Mouse (Mus musculus): ENCODE results near the gene Smyd3.
A peak's percentile ranks its signal among the peaks of the same experiment; 100 is the strongest.

Smyd3 gene

DNA sequence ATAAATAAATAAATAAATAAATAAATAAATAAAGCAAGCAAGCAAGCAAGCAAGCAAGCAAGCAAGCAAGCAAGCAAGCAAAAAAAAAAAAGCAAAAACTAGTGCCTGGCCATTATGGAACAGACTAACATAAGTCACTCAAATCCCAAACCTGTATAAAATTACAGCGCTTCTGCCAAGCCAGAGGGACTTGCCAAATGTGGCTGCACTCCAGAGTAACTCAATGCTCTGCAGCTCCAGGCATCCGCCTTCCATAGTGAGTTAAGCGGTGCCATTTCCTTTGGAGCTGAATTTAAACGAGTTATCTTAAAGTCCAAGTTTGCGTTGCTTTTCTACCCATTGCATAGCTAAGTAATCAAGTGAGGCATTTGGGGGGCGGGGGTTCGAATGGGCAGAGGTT is 410.6 kb downstream of the Smyd3 start:
- no peak for DNase-seq

DNA sequence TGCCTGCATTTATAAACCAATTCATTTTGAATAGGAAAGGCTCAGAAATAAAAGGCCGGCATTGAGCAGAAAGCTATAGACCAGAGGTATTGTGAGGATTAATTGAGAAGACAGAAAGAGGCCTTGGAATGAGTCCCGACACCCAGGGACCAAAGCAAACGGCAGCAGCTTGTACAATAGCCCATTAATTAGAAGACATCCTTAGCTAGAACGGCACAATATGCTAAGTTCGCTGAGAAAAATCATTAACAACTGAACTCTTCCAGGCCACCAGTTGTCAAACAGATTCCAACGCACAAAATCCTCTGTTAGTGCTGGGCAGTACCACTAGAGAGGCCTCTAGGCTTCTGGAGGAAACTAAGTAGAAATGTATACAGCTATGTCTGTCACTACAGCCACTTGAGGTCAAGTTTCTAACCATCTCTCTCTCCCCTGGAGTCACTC is 411.1 kb downstream of the Smyd3 start:
- DNase-seq: no peak

DNA sequence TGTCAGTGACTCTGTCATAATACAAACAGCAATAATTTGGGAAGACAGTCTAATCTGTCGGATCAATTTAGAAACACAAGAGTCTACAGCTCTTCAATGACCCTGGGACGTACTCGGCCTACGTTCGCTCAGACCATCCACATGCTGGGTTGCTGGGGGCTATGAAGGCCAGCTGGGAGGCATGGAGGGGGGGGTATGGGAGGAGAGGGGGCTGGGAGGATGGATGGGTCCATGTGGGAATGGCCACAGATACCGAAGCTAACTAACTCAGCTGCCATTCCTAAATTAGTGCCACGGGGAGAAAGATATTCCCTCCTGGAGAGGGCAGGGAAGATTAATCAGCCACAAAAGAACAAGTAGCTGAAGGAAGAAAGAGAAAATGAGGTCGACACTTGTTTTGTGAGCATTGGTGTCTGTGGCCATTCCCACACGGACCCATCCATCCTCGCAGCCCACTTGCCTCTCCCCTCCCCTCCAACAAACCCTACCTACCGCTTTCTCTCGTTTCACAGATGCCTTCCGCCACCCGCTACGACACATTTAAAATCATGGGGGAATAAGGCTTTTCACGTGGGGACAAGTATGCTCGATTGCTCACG is 411.6 kb downstream of the Smyd3 start:
- no peak for DNase-seq

DNA sequence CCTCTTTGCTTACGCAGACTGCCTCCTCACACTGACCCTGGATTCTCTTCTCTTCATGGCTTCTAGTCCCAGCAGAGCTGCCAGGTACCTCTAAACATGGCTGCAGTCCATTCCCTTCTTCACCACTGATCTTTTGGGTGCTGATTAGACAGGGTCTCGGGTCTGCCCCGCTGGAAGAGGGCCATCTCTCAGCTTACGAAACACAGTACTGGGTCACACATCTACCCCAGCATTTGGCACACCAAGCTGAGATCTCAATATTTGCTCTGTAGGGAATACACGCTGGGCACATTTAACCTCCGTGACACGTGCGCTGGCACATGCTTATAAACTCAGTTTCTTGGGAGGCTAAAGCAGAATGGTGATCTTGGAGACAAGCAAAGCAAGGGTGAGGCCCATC is 413.4 kb downstream of the Smyd3 start:
- no peak for DNase-seq

DNA sequence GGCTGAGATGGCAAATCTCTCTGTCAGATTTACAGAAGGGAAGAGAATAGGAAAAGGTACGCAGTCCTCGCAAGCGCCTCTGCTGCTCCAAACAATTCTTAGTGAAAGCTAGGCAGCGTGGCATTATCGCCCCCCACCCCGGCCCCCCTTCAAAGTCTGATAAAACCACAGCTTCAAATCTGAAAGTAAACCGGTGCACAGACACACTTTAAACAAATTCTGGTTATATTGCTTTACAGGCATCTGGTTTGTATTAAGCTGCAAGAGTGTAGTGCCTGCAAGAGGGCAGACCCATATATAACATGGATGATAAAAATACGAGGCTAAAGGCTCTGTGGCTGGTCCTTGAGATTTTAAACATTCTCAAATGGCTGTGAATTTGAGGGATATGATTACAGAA is 420.8 kb downstream of the Smyd3 start:
- DNase-seq: peak in 1 of 2 experiments; percentile 4

DNA sequence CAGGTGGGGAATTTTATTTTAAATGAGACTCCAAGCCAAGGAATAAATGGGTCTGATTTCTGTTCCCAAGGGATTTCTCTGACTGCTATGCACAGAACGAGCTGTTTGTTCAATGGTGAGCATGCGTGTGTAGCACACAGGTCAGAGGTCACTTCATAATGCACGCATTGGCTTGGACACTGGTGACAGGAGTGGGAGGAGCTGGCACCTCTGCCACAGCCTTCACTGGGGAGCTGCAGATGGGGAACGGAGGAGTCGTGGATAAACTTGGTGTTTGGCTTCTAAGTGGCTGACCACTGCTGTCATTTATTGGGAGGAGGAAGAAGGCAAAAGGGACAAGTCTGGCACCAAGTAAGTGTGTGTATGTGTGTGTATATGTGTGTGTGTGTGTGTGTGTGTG is 421.5 kb downstream of the Smyd3 start:
- DNase-seq: peak in 1 of 2 experiments; percentile 24

DNA sequence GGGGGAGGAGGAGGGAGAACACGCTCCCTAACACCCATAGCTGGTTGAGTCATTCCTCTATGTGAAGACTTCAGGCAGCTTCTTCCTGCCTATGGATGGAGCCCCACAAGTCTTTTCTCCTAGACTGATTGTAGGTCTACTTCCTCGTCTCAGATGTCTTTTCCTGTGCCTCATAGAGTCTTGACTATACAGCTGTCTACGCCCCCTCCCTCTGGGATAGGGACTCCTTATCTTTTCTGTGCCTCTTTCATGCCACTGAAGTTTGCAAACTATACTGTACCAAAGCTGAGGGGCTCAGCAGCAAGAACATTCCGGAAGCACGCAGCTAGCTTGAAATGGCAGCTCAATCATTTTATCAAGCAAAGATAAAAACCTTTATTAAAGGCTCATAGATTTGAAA is 428.7 kb downstream of the Smyd3 start:
- peak in 1 of 2 experiments; percentile 1 for DNase-seq

DNA sequence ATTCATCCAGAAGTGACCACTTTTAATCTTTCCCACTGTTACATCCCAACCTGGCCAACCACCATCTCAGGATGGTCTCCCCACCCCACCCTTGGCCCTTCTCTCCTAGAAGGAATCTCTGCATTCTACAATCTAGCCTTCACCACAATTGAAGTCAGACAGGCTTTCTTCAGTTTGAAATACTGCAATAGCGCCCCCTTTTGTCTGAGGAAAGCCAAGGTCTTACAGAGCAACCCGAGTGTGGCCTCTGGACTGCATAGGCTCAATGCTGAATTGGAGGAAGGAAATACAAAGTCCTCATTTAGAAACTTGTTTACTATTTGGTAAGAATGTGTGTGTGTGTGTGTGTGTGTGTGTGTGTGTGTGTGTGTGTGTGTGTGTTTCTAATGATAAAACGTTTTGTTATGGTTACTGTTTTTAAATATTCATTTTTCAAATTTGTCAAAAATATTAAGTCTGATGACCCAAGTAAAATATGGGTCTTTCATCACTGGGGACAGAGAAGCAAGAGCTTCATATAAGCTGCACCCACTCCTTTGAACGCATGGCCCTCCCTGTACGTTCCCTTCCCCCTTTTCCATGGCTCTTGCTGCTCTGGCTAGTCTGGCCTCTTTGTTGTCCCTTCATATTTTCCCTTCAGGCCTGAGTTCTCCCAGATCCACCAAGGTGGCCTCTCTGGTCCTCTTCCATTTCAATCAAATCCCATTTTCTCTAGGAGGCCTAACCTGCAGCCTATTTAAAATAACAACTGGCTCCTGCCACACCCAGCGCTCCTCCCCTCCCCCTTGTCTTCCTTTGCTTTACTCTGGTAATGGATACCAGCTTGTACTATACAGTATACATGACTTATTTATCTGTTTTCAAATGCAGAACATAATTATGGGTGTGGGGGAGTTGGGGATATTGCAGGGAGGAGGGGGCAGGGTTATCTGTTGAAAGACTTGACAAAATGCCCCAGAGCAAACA is 430.5 kb downstream of the Smyd3 start:
- DNase-seq: peak; percentile 15 to 40

DNA sequence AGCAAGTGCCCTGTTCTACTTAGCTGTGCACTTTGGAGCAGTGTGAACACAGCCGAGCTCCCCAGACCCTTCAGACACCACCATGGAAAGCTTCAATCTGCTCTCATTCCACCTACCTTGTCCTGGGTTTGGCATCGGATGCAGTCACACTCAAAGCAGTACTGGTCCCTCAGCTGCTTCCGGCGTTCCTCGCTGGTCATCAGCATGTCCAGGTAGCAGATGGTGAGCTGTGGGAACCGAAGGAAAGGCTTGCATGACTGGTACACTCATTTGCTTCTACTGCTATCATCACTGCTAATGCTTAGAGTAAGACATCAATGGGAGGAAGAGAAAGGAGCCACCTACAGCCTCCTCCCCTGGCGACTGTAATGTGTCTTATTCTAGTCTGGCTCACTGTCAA is 431.6 kb downstream of the Smyd3 start:
- DNase-seq: no peak

DNA sequence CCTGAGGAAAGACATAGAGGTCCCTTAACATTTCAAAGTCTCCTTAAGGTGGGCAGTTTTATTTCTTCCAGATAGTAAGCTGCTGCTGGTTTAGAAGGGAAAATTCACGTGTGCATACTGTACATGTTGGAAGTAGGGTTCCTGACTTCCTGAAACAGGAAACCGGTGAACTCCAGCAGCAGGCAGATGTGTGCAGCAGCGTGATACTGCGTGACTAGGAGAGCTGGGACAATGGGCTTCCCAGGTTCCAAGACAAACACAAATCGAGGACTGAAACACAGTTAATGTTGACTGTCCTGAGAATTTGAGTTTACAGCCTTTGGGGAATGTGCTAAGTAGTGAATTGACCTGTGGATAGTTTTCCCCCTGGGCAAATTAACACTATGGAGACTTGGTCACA is 434.7 kb downstream of the Smyd3 start:
- DNase-seq: no peak

DNA sequence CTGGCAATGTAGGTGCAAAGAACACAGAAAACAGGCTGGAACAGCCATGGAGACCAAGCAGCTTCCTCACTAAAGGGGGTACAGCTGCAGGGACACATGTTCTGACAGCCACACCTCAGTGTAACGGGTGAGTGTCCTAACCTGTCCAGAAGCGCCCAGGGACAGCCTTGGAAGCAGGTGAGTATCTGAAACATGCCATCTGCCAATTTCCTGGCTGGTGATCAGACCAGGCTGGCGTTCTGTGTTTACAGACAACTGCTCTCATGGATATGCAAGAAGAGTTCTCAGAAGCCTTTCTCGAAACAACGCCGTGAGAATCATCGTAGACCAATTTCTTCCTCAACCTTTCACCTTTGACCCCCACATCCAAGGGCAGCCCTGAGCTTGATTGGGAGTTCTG is 444.0 kb downstream of the Smyd3 start:
- no peak for DNase-seq

DNA sequence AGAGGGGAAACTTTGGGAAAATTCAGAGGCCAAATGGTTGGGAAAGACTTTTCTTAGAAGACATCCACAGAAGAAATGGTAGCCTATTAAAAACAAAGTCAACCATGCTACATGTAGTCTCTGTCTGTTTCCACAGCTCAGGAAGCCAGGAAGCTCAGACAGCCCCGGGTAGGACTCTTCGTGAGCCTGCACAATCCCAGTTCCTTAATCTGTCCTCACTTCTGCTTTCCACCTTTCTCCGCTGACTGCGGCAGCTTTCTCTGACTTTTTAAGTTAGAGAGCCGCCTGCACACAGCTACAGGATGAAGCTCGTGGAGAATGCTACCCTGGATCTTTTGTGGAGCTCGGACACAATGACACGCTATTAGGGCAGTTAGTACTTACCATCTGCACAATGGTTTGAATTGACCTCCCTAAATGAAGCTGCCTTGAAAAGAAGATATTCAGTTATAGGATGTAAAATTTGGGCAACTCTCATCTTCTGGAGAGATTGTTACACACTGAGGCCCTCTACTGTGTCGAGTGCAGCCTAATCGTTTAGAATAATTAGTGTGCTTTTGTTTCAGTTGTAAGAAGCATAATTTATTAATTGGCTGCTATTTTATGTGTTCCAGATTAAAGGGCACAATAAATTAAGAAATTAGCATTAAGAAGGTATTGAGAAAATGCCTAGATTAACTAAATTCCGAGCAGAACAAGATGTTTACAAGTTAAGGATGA is 444.7 kb downstream of the Smyd3 start:
- DNase-seq: no peak

DNA sequence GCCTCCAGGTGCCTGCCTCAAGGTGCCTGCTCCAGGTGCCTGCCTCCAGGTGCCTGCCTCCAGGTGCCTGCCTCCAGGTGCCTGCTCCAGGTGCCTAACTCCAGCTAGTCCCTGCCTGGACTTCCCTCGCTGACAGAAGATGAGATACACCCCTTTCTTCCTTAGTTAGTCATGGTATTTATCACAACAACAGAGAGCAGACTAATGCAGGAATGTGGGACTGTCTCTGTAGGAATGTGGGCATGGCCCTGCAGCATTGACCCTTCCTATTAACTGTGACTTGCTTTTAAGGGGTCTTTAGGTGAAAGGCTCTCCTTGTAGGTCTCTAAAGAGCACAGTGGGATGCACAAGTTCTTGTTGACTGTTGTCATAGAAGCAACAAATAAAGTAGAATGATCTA is 445.4 kb downstream of the Smyd3 start:
- no peak for DNase-seq

DNA sequence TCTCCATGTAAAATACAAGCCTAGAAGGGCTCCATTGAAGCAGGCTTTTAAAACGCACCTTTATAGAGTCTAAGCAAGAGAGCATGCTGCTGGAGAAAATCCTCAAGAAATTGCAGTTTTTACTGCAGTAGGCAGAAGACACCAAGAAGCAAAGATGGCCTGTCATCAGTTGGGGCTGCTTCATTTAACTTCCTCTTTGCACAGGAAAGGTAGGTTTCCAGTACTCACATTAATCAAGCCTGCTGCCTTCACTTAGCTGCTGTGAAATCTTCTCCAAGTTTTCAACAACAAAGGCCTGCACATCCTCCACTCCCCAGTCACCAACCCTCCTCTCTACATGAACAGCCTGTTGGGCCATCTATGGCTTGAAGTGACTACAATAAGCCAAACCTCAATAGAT is 448.9 kb downstream of the Smyd3 start:
- no peak for DNase-seq

DNA sequence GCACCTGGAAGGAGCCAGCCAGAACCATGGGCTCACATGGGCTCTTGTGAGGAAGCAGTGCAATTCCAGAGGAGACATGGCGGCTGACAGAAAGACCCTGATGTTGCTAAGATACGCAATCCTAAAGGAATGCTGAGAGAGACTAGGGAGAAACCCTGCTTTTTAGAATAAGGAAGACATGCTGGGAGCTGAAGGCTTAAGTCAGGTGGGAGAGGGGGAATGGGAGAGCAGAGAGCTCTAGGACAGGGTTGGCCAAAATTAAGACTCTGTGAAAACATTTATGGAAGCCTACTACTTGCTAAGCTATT is 452.6 kb downstream of the Smyd3 start:
- DNase-seq: no peak

DNA sequence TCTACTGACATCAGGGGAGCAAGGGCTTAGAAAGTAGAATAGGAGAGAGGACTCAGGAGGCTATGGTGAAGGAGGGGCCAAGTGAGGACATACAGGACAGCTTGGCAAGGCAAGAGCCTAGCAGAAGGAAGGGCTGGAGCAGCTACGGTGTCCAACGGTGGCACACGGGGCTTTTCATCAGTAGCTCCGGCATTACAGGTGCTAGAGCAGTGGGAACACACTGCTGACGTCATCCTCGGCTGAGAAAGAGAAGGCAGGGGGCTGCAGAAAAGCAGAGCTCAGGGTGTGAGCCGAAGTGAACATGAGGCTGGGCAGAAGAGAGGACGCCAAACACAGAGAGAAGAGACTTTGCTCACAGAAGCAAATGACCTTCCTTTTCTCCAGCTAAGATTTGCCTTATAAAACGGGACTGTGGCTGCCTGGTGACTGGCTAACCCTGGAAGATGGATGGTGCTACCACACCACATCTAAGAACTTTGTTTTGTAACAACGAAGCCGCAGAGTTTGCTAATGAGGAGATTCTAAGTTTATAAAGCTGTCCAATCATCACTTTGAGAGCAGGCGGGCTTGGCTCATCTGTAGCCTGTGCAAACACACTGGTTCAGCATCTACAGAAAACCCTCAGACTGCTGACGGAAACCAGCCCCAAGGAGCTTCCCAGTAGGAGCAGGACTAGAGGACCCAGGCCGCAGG is 453.1 kb downstream of the Smyd3 start:
- no peak for DNase-seq

DNA sequence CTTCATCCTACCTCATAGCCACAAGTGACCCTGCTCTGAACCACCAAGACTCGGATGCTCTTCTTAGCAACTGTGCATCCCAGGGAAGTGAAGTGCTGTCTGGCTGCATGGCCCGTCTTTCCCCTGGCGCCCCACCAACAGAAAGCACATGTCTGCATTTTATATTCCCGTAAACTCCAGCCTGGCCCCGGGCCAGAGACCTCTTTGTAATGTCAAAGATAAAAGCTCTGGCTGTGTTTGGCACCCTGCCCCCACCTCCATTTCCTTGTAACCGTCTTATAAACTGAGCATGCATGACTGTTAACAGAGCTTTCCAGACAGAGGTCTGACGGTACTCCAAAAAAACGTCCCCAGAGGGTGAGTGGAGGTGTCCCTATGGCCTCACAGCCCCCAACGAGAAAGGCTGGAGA is 456.1 kb downstream of the Smyd3 start:
- peak; percentile 79 to 83 for DNase-seq

DNA sequence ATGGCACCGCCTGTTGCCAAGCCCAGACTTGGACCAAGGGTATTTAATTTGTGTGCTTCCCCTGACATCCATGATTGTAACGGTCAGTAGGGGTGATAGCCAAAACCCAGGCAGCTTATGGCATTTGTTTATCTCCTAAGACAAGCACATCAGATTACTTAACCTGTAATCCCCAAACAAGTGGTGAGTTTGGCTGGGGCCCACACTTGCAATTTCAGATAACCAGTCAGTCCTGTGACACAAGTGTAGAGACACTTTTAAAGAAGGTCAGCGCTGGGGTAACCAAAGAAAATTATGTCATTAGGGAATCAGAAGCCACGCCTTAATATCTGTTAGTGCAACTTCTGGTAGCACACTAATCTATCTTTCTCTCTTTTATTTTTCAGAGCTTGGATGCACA is 456.8 kb downstream of the Smyd3 start:
- DNase-seq: no peak

DNA sequence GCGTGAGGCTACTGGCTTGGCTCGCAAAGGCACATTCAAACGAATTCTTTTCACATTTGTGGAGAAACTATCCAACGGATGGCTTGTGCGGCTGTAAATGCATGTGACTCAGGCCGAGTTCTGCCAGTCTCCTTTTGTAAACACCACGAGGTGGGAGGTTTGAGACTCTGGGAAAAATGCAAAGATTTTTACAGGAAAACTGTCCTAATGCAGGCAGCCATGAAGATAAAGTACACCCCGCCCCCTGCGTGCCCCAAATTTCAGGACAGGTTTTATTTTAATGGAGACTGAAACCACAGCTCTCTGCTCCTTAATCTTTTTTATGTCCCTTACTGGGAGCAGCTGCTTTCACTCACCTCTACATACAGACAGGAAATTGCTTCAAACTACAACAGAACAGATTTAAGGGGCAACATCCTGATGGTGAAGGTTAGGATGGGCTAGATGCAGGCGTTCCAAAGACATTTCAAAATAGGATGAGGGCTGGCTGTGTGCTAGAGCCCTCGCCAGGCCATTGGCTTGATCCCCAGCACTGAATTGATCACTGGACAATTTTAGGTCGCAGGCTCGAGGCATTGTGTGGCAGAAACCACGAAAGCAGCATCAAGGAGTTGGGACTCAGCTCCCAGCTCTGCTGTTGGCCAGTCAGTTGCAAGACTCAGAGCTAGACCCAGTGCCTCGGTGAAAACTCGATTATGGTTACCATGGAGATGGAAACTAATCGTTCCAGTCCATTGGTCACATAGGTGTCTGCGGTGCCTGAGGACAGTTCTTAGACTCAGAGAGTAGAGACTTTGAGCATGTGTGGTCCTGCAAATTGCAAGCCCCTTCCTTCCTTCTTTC is 457.5 kb downstream of the Smyd3 start:
- peak in 1 of 2 experiments; percentile 7 for DNase-seq

DNA sequence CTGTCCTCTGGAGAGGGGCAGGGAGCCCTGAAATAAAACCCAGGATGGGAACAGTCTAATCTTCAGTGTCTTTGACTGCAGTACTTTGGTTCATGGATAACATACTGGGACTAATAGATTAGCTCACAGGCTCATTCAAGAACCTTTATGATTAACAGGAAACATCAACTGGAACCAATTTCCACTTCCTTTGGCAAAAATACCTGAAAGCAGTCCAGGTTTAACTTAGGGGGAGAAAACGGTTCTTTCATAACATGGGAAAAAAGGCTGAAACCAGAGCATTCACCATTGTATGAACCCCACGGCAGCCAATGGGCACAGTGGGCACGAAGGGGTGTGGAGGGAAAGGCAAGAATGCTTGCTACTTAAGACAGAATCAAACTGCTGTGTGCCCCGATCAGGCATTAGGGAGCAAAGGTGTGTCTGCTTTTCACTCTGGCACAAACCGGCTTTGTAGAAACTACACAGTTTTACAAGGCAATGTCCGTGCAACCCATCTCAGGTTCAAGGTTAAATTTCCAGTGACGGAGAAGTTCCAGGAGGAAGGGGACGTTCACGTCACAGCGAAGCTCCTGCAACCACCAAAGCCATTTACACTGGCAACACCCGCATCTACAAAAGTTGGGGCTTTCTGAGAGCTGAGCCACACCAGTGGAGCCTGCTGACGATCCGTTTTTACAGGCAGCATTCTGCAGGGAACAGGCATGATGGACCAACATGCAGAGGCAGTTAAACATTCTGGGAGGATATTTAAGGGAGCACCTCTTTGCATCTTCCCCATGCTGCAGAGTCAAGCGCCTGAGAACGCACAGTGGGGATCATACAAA is 458.3 kb downstream of the Smyd3 start:
- peak in 1 of 2 experiments; percentile 4 for DNase-seq

DNA sequence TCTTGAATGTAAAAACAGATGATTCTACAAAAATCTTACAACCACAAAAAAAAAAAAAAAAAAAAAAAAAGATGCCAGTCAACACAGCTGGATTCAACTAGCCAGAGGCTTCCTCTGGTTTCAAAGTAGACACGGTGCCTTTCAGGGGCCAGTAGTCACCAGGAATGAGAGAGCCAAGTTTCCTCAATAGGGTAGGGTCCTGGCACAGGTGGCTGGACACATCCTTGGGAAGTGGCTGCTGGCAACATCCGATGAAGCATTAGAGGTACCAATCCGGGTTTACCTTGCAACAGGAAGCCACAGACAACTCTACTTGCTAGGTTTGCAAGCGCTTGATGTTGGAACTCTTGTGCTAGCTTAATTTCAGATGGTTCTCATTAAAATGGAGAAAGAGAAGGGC is 459.2 kb downstream of the Smyd3 start:
- DNase-seq: no peak

All from kidney, postnatal 25 days (tissue).